Mouse (Mus musculus): Measurements from ENCODE around the gene Mapkapk5. TPM values are rescaled to one million over a fixed set of nuclear protein-coding genes. Genes with fewer than 3 reads are reported as not detected.

The Mapkapk5 gene
- 102 TPM in 2 replicates for total RNA-seq (2015)
- 115 and 127 TPM in 2 replicates for total RNA-seq (2017)

- peak; percentile 91 for ATAC-seq (replicated peaks; ENCODE audit: poor library complexity)
These were observed at the start of gene Mapkapk5 for GRCm38 (mm10) chr5:121545793-121546529. Gene Mapkapk5 (minus strand): TSS chr5:121545905.

GRCm38 (mm10) chr5:121594714-121595313 is 49.1 kb upstream of the Mapkapk5 start:
- no peak for ATAC-seq (replicated peaks; ENCODE audit: poor library complexity)

GRCm38 (mm10) chr5:121593451-121594401 is 48.0 kb upstream of the Mapkapk5 start, which contains the start of gene Aldh2:
Gene Aldh2 (minus strand): TSS chr5:121593824.
- ATAC-seq (replicated peaks; ENCODE audit: poor library complexity): peak; percentile 84

- no peak for ATAC-seq (replicated peaks; ENCODE audit: poor library complexity)
These were observed 47.2 kb upstream of the Mapkapk5 start for GRCm38 (mm10) chr5:121592816-121593407.

- ATAC-seq (replicated peaks; ENCODE audit: poor library complexity): no peak
These were observed 46.5 kb upstream of the Mapkapk5 start for GRCm38 (mm10) chr5:121592064-121592815.

GRCm38 (mm10) chr5:121591417-121592063 is 45.8 kb upstream of the Mapkapk5 start:
- no peak for ATAC-seq (replicated peaks; ENCODE audit: poor library complexity)

GRCm38 (mm10) chr5:121589928-121590327 is 44.2 kb upstream of the Mapkapk5 start:
- no peak for ATAC-seq (replicated peaks; ENCODE audit: poor library complexity)

GRCm38 (mm10) chr5:121586400-121587039 is 40.8 kb upstream of the Mapkapk5 start:
- peak; percentile 59 for ATAC-seq (replicated peaks; ENCODE audit: poor library complexity)

GRCm38 (mm10) chr5:121585699-121586098 is 40.0 kb upstream of the Mapkapk5 start:
- ATAC-seq (replicated peaks; ENCODE audit: poor library complexity): no peak

- ATAC-seq (replicated peaks; ENCODE audit: poor library complexity): no peak
These were observed 39.3 kb upstream of the Mapkapk5 start for GRCm38 (mm10) chr5:121585005-121585404.

GRCm38 (mm10) chr5:121583765-121584501 is 38.2 kb upstream of the Mapkapk5 start:
- ATAC-seq (replicated peaks; ENCODE audit: poor library complexity): peak; percentile 85

- no peak for ATAC-seq (replicated peaks; ENCODE audit: poor library complexity)
These were observed 36.2 kb upstream of the Mapkapk5 start for GRCm38 (mm10) chr5:121581945-121582344.

GRCm38 (mm10) chr5:121576927-121577488 is 31.3 kb upstream of the Mapkapk5 start:
- ATAC-seq (replicated peaks; ENCODE audit: poor library complexity): no peak

- ATAC-seq (replicated peaks; ENCODE audit: poor library complexity): no peak
These were observed 30.2 kb upstream of the Mapkapk5 start for GRCm38 (mm10) chr5:121575867-121576266.

GRCm38 (mm10) chr5:121574145-121574544 is 28.4 kb upstream of the Mapkapk5 start:
- ATAC-seq (replicated peaks; ENCODE audit: poor library complexity): no peak

- no peak for ATAC-seq (replicated peaks; ENCODE audit: poor library complexity)
These were observed 25.1 kb upstream of the Mapkapk5 start for GRCm38 (mm10) chr5:121570787-121571186.

- no peak for ATAC-seq (replicated peaks; ENCODE audit: poor library complexity)
These were observed 24.2 kb upstream of the Mapkapk5 start for GRCm38 (mm10) chr5:121569881-121570420.

Data from megakaryocyte progenitor cell, adult 5-6 weeks (primary cell).